Mouse (Mus musculus): ENCODE measurements around the gene Smap2. TPM values are rescaled to one million over a fixed set of nuclear protein-coding genes. Genes with fewer than 3 reads are reported as not detected.

Gene Smap2
- total RNA-seq, 1 experiment = 8.3 TPM

DNA sequence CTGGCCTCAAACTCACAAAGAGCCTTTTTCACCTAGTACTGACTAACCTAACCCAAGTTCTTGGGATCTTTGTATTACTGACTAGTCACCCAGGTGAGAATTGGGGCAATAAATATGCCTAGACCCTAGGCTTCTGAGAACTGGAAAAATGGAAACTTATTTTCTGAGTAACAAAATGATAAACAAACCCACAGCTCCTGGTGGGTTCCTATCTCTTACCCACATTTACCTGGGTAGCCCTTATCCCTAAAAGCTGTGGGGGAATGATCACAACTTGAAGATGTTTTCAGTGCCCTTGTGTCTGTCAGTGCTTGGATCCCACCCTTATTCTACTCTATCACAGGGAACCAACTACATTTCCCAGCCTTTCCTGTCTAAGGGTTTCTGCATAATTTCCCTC, 10.0 kb downstream of the Smap2 start:
- no peak for DNase-seq (ENCODE audit: low read depth, low spot score)
- no peaks in the 10 kb centered on the region for H3K36me3 ChIP-seq (ENCODE audit: control insufficient read depth, insufficient read depth, low read length, poor library complexity, severe bottlenecking)
- H3K9ac ChIP-seq (ENCODE audit: insufficient read depth, low read depth, low read length, poor library complexity, severe bottlenecking) = no peak overlapping the region
- H3K4me1 ChIP-seq (ENCODE audit: control insufficient read depth in 2 of 2, insufficient read depth in 2 of 2, low read length in 2 of 2, poor library complexity in 1 of 2) = no peaks in the 10 kb centered on the region; a peak in 1 of 4 replicates
- no peak overlapping the region for H3K4me3 ChIP-seq (ENCODE audit: insufficient read depth in 1 of 2, low read depth in 1 of 2, low read length in 2 of 2, poor library complexity in 1 of 2, severe bottlenecking in 1 of 2)
- TF ChIP-seq ZNF384 (IDR thresholded peaks at IDR 0.05; ENCODE audit: low read depth, low read length) (no peak), HCFC1 (IDR thresholded peaks at IDR 0.05; ENCODE audit: borderline replicate concordance, insufficient read depth, low read length) (no peak), ZC3H11A (IDR thresholded peaks at IDR 0.05; ENCODE audit: borderline replicate concordance, low read depth, low read length) (no peak), MAFK (IDR thresholded peaks at IDR 0.05; ENCODE audit: insufficient read depth, low read depth, low read length) (no peak), CHD2 (IDR thresholded peaks at IDR 0.05; ENCODE audit: low read depth, low read length) (no peak)
- H3K27ac ChIP-seq (ENCODE audit: insufficient read depth, low read depth, low read length, poor library complexity, severe bottlenecking) = no peak overlapping the region
- no peaks in the 10 kb centered on the region for H3K9me3 ChIP-seq (ENCODE audit: control insufficient read depth, insufficient read depth, low read depth, low read length)
- in situ Hi-C loops (cut with MboI; ENCODE audit: low sequenced_read_pairs in 2 of 2, unreplicated experiment in 2 of 2) = no loop called here

- Histone ChIP-seq H3K9me3 (ENCODE audit: control insufficient read depth, insufficient read depth, low read depth, low read length) (no peaks in the 10 kb centered on the region), H3K9ac (ENCODE audit: insufficient read depth, low read depth, low read length, poor library complexity, severe bottlenecking) (no peak overlapping the region), H3K4me1 (ENCODE audit: control insufficient read depth in 2 of 2, insufficient read depth in 2 of 2, low read length in 2 of 2, poor library complexity in 1 of 2) (no peaks in the 10 kb centered on the region; a peak in 1 of 4 replicates), H3K4me3 (ENCODE audit: insufficient read depth in 1 of 2, low read depth in 1 of 2, low read length in 2 of 2, poor library complexity in 1 of 2, severe bottlenecking in 1 of 2) (no peak overlapping the region), H3K36me3 (ENCODE audit: control insufficient read depth, insufficient read depth, low read length, poor library complexity, severe bottlenecking) (no peaks in the 10 kb centered on the region), H3K27ac (ENCODE audit: insufficient read depth, low read depth, low read length, poor library complexity, severe bottlenecking) (no peak overlapping the region)
- TF ChIP-seq MAFK (IDR thresholded peaks at IDR 0.05; ENCODE audit: insufficient read depth, low read depth, low read length) (no peak), CHD2 (IDR thresholded peaks at IDR 0.05; ENCODE audit: low read depth, low read length) (no peak), HCFC1 (IDR thresholded peaks at IDR 0.05; ENCODE audit: borderline replicate concordance, insufficient read depth, low read length) (no peak), ZC3H11A (IDR thresholded peaks at IDR 0.05; ENCODE audit: borderline replicate concordance, low read depth, low read length) (no peak), ZNF384 (IDR thresholded peaks at IDR 0.05; ENCODE audit: low read depth, low read length) (no peak)
- no peak for DNase-seq (ENCODE audit: low read depth, low spot score)
- in situ Hi-C loops (cut with MboI; ENCODE audit: low sequenced_read_pairs in 2 of 2, unreplicated experiment in 2 of 2) = no loop called here
Observed at GRCm38 (mm10) chr4:121004679-121005078, 12.4 kb downstream of the Smap2 start.

DNA sequence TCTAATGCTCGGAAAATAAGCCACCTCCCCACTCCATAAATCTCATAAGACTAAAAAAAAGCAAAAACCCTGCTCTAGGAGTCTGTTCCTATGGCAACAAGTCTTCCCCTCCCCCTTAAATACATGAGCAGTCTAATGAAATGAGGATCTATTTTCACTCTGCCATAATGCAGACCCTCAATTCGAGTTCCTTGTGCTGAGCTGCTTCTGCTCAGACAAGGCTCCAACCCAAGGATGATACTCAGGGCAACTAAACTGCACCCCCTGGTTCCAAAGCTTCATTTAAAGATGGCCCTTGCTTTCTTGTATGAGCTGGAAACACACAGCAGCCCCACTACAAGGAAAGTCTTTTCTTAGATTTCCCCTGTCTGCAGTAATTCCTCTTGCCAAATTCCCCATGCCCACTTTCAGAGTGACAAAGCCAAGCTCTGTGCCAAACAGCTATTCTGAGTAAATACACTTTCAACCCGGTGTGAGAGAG, 13.4 kb downstream of the Smap2 start:
- H3K4me3 ChIP-seq (ENCODE audit: insufficient read depth in 1 of 2, low read depth in 1 of 2, low read length in 2 of 2, poor library complexity in 1 of 2, severe bottlenecking in 1 of 2) = no peak overlapping the region
- in situ Hi-C loops (cut with MboI; ENCODE audit: low sequenced_read_pairs in 2 of 2, unreplicated experiment in 2 of 2) = no loop called here
- no peak for TF ChIP-seq ZNF384 (IDR thresholded peaks at IDR 0.05; ENCODE audit: low read depth, low read length)
- TF ChIP-seq ZC3H11A (IDR thresholded peaks at IDR 0.05; ENCODE audit: borderline replicate concordance, low read depth, low read length) = no peak
- no peak for TF ChIP-seq HCFC1 (IDR thresholded peaks at IDR 0.05; ENCODE audit: borderline replicate concordance, insufficient read depth, low read length)
- no peak for TF ChIP-seq MAFK (IDR thresholded peaks at IDR 0.05; ENCODE audit: insufficient read depth, low read depth, low read length)
- no peak for TF ChIP-seq CHD2 (IDR thresholded peaks at IDR 0.05; ENCODE audit: low read depth, low read length)
- H3K36me3 ChIP-seq (ENCODE audit: control insufficient read depth, insufficient read depth, low read length, poor library complexity, severe bottlenecking) = no peaks in the 10 kb centered on the region
- H3K9me3 ChIP-seq (ENCODE audit: control insufficient read depth, insufficient read depth, low read depth, low read length) = no peaks in the 10 kb centered on the region
- H3K4me1 ChIP-seq (ENCODE audit: control insufficient read depth in 2 of 2, insufficient read depth in 2 of 2, low read length in 2 of 2, poor library complexity in 1 of 2) = no peaks in the 10 kb centered on the region; a peak in 1 of 4 replicates
- H3K27ac ChIP-seq (ENCODE audit: insufficient read depth, low read depth, low read length, poor library complexity, severe bottlenecking) = no peak overlapping the region
- no peak for DNase-seq (ENCODE audit: low read depth, low spot score)
- H3K9ac ChIP-seq (ENCODE audit: insufficient read depth, low read depth, low read length, poor library complexity, severe bottlenecking) = no peak overlapping the region

DNA sequence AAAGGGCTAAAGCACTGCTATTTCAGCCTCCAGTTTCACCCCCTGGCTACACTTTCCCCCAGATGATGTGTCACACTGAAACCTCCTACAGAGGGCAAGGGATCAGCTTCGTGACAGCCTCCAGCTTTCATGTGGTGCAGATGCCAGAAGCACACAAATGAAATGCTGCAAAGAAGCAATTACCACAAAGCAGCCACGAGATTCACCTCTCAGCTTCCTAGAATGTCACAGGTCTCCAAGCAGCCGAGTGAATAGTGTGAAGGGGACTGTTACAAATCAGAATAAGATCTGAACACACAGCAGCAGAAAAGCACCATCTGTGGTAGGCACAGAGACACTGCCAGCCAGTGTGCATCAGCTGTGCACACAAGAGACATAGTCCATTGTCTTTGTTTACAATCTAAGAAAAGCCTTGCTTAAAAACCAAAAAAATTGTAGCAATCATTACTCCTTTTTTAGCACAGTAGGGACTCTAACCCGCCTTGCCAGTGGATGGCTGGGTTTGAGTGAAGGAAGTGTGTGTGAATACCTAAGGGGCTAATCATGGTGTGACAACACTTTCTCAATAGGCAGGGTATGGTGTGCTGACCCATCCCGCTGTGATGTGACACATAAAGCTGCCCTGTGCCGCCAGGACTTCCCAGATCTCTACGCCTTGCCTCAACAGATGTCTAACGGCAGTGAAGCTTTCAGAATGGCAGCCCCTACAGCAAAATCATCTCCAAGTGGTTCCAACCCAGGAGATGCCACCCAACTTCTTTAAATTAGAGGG, 14.5 kb downstream of the Smap2 start:
- H3K4me3 ChIP-seq (ENCODE audit: insufficient read depth in 1 of 2, low read depth in 1 of 2, low read length in 2 of 2, poor library complexity in 1 of 2, severe bottlenecking in 1 of 2) = no peak overlapping the region
- H3K9me3 ChIP-seq (ENCODE audit: control insufficient read depth, insufficient read depth, low read depth, low read length) = no peaks in the 10 kb centered on the region
- in situ Hi-C loops (cut with MboI; ENCODE audit: low sequenced_read_pairs in 2 of 2, unreplicated experiment in 2 of 2) = no loop called here
- DNase-seq (ENCODE audit: low read depth, low spot score) = no peak
- H3K36me3 ChIP-seq (ENCODE audit: control insufficient read depth, insufficient read depth, low read length, poor library complexity, severe bottlenecking) = no peaks in the 10 kb centered on the region
- no peak overlapping the region for H3K27ac ChIP-seq (ENCODE audit: insufficient read depth, low read depth, low read length, poor library complexity, severe bottlenecking)
- H3K9ac ChIP-seq (ENCODE audit: insufficient read depth, low read depth, low read length, poor library complexity, severe bottlenecking) = no peak overlapping the region
- TF ChIP-seq HCFC1 (IDR thresholded peaks at IDR 0.05; ENCODE audit: borderline replicate concordance, insufficient read depth, low read length) = no peak
- no peak for TF ChIP-seq ZC3H11A (IDR thresholded peaks at IDR 0.05; ENCODE audit: borderline replicate concordance, low read depth, low read length)
- TF ChIP-seq CHD2 (IDR thresholded peaks at IDR 0.05; ENCODE audit: low read depth, low read length) = no peak
- no peak for TF ChIP-seq MAFK (IDR thresholded peaks at IDR 0.05; ENCODE audit: insufficient read depth, low read depth, low read length)
- no peak for TF ChIP-seq ZNF384 (IDR thresholded peaks at IDR 0.05; ENCODE audit: low read depth, low read length)
- no peaks in the 10 kb centered on the region; a peak in 1 of 4 replicates for H3K4me1 ChIP-seq (ENCODE audit: control insufficient read depth in 2 of 2, insufficient read depth in 2 of 2, low read length in 2 of 2, poor library complexity in 1 of 2)
